Mouse (Mus musculus) cerebellum, postnatal 4 days (tissue): Measurements from ENCODE around the gene Schip1.

Source experiments
- DNase-seq, 2 experiments: peaks; one replicate each; pipeline ENCODE4 v3.0.0; 2022; ENCODE audit warnings: low spot score in 2 of 2, mixed read lengths in 1 of 2

The Schip1 gene

DNA sequence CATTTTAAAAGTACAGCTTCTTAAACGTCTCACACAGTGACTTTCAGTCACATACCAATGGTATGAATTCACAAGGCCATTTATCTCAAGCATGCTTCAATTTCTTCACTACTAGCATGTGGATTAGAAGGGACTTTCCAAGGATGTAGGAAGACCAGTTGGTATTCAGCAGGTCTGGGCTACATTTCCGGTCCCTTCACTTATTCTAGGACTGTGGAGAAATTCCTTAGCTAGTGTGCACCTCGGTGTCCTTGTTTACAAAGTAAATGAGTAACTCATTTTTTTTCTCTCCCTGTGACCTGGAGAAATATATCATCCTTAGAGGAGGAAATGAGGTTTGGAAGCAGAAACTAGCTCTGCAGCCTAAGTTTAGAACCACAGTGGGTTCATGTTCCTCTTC lies 405.5 kb downstream of the Schip1 start:
- DNase-seq: no peak

DNA sequence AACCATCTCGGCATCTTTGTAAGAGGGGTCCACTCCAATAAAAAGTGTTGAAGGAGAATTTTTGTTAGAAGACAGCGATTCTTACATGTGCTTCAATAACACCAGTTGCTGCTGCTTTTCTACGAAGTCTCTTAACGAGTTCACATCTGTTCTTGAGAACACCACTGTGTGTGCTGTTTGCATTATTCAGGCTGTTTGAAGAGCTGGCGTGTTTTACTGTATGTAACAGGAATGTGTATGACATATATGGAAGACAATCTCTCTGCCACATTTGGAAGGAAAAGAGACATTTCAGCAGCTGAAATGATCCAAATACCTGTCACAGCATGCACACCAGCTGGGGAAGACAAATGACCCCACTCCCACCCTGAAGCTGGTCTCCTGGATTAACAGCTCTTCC lies 406.0 kb downstream of the Schip1 start:
- no peak for DNase-seq

GRCm38 (mm10) chr3:68476336-68476735 lies 411.7 kb downstream of the Schip1 start:
- DNase-seq: no peak

- DNase-seq: no peak
Measured at GRCm38 (mm10) chr3:68477478-68477877, 412.9 kb downstream of the Schip1 start.

- no peak for DNase-seq
Measured at GRCm38 (mm10) chr3:68479266-68479665, 414.7 kb downstream of the Schip1 start.

- no peak for DNase-seq
Measured at GRCm38 (mm10) chr3:68483517-68483916, 418.9 kb downstream of the Schip1 start.

DNA sequence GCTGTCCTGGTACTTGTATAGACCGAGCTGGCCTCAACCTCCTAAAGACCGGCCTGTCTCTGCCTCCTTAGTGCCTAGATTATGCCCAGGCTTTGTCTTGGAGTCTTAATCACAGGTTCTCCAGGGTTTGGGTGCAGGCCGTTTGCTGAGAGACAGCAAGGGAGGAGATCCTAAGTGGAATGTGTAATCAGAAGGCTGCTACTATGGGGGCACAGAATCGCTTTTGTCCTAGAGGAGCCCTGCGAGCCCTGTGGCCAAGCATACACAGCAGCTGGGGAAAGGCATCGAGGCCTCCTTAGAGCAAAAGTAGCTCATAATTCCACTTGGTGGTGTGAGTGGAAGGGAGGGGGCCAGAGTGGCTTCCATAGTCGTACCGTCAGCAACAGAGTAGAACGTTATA lies 419.4 kb downstream of the Schip1 start:
- DNase-seq: no peak

DNA sequence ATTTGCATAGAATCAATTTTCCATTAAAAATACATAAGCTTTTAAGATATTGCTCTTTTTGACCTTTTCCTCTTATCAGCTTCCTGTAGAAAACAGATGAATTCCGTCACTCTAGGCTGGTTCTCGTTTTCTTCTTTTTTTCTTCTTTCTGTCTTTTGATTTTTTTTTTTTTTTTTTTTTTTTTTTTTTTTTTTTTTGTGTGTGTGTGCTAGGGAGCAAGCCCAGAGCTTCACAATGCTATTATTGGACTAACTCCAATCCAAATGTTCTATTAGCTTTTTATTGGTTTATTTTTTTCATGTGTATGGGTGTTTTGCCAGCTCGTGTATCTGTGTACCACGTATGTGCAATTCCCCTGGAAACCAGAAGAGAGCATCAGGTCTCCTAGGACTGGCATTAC lies 420.0 kb downstream of the Schip1 start:
- DNase-seq: no peak

DNA sequence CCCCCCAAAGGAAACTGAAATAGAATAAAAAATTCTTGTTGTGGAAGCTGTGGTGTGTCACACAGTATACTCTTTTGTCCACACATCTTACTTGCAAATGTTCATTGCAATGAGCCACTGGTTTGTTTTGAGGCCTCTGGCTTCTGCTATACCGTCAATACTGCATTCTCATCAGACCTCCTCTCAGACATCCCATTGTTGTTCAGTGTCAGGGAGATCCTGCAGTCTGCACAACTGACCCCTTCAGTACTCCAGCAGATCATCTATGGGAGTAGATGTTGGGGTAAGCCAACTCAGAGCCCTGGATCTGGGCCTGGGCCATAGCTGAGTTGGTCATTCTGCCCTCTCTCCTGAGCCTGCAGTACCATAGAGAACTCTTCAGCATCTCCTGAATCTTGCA lies 423.0 kb downstream of the Schip1 start:
- DNase-seq: no peak

DNA sequence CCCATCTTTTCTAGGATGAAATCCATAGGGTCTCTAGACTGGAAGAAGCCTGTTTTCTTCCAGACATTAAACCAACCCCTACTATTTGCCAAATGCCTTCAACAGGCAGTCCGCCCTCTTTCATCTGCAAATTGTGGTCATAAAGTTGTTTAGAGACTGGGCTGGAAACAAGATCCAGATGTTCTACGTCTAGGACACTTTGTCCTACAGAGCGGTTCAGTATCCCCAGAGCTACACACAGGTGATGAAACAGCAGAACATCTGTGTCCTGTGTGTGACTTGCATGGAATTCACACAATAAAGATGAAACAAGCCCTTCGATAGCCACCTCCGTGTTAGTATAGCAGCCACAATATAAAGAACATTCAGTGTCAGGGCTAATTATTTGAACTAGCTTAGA lies 423.7 kb downstream of the Schip1 start:
- DNase-seq: no peak

DNA sequence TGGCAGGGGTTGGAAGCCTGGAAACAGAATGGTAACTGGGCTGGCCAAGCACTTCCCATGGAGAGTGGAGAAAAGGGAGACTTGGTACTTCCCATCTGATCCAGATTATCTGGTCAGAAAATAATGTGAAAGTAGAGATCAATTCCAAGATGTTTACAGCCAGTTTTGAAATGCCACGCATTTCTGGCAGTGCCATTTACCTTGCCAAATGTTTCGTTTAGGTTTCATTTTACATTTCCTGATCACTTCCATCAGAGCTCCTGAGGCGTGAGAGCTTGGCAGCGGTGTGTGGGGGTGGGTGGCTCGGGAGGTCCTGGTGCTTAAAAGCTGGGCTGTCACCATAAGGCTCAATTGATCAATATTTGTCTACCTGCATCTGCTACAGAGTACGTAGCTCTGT lies 426.9 kb downstream of the Schip1 start:
- no peak for DNase-seq

DNA sequence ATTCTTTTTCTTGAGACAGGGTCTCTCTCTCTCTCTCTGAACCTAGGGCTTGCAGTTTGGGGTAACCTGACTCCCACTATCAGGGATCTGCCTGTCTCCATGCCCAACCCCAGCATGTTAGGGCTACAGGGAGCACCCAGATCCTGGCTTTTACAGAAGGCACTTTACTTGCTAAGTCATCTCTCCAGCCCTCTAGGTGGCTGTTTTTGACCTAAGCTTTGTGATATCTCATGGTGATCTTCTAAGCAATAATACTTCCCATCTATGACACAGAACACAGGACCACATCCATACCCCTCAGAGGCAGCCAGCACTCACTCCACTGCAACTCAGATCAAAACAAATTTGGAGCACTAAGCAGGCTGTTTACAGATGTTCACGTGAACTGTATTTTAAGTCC lies 427.5 kb downstream of the Schip1 start:
- no peak for DNase-seq

GRCm38 (mm10) chr3:68492513-68492912 lies 427.9 kb downstream of the Schip1 start:
- DNase-seq: no peak

- DNase-seq: peak in 1 of 2 experiments; percentile 9
Measured at GRCm38 (mm10) chr3:68493170-68493585, 428.6 kb downstream of the Schip1 start.

DNA sequence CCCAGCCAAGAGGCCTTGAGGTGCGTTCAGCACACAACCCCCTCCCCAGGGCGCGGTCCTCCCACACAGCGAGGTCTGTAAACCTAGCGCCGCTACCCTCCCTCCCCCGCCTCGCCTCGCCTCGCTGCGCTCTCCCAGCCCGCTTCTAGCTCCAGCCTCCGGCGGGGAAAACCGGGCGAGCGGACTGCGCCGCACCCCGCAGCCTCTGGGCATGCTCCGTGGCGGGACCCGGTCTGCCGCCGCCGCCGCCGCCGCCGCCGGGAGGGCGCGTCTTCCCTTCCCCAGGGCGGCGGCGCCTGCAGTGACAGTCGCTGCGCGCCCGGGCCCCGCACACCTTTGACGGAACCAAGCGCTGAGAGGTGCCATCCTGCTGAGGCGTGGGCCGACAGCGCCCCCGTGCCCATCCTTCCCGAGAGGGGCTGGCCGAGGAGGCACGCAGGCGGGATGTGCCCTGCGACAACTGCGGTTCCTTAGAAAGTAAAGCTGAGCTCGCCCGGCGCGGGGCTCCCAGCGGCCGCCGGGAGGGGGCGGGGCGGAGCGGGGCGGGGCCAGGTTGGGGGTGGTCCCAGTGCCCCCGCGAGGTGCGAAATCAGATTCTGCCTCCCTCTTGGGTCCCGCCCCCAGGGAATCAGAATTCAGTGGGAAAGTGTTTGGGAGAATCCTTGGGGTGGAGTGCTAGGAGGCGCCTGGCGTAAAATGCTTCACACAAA lies 429.1 kb downstream of the Schip1 start:
- DNase-seq: peak; percentile 41 to 58

- DNase-seq: peak in 1 of 2 experiments; percentile 29
Measured at GRCm38 (mm10) chr3:68494296-68495095, 429.9 kb downstream of the Schip1 start.

DNA sequence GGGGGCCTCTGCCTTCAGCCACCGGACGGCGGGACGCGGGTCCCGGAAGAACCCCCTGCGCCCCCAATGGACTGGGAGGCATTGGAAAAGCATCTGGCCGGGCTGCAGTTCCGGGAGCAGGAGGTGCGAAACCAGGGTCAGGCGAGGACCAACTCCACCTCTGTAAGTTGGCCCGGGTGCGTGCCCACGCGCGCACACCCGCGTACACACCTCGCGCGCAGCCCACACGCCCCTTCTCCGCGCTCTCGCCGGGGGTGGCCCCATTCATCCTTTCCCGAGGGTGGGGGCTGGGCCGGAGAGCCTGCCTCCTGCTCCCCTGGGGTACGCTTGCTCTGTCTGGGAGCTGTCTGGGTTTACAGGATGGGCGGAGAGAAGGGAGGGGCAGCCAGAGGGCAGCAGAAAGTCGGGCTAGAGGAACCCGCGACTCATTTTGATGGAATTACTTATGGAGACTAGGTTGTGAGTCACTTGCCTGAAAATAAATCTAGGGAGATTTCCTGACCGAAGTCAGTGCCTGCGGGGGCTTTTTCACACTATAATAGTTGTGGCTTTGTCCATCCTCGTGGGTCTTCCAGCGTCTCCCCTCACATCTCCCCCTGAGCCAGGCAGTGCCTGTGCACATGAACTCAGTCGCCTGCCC lies 430.6 kb downstream of the Schip1 start:
- no peak for DNase-seq

DNA sequence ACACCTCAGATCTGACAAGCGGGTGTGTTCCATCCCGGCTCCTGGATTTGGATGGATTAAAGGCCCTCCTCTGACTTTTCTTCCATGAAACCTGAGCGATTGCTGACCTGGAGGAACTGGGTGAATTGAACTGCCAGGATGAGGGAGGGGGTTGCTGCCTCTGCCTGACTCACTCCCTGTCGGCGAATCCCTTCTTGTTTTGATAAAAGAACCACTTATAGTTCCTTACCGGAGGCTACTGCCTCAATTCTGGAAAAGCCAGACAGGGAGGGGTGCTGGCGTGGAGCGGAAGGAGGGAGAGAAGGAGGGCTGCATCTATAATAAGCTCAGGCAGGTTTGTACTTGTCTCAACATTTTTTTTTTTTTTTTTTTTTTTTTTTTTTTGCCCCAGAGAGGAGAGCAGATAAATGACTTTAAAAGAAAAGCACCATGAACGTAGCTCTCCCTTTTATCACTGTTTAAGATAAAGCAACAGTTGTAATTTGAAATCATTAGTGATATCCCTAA lies 431.2 kb downstream of the Schip1 start:
- DNase-seq: no peak

GRCm38 (mm10) chr3:68496513-68496912 lies 431.9 kb downstream of the Schip1 start:
- no peak for DNase-seq

GRCm38 (mm10) chr3:68499532-68500152 lies 435.0 kb downstream of the Schip1 start:
- DNase-seq: no peak

GRCm38 (mm10) chr3:68504838-68505237 lies 440.2 kb downstream of the Schip1 start:
- peak in 1 of 2 experiments; percentile 9 for DNase-seq

DNA sequence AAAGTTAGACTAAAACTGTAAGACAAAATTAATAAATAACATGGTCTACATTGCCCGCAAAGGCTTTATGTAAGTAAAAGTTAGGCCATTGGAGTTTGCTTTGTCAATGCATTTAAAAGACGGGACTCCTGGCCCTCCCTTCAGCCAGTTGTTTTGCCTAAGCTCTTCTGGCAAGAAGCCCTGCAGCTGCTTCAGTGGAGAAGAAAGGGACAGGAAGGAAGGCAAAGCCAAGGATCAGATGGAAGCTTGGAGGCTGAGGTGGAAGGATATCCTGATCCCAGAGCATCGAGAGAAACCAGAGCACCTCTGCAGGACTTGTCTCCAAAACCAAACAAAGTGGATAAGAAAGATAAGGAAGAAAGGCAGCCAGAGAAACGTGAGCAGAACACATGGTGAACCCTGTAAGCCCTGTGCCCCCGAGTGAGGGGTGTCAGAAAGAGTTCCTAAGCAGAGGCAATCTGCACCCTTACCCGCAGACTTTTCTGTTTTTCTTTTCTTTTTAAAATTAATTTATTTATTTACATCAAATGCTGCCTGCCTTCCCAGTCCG lies 442.2 kb downstream of the Schip1 start:
- no peak for DNase-seq
